Mouse (Mus musculus): Measurements from ENCODE around the gene Zfp383. TPM values are rescaled to one million over a fixed set of nuclear protein-coding genes. Genes with fewer than 3 reads are reported as not detected.
"Not testable (repeated sequence)": the region's sequence is repeated elsewhere in the genome, so short reads cannot be mapped to it uniquely, and the experiment has no call there.

Gene Zfp383
- polyA plus RNA-seq (2012; ENCODE audit: insufficient read depth, low replicate concordance) = not detected in 2 replicates

- peaks cover 27% of the 10 kb centered on the region for H3K36me3 ChIP-seq (replicated peaks; ENCODE audit: low read length)
- no peaks in the 10 kb centered on the region for H3K27me3 ChIP-seq (replicated peaks)
- H3K4me1 ChIP-seq = peaks cover 12% of the 10 kb centered on the region
- H3K9me3 ChIP-seq = no peaks in the 10 kb centered on the region
- TF ChIP-seq FLI1 (IDR thresholded peaks at IDR 0.05; ENCODE audit: low read length) (no peak), GATA1 (IDR thresholded peaks at IDR 0.05; ENCODE audit: borderline replicate concordance, low read length) (no peak)
- H3K4me3 ChIP-seq (replicated peaks) = peak within 1 kb of the TSS; percentile 95
Observed at GRCm38 (mm10) chr7:29908130-29908950, at the start of gene Zfp383. TSS of gene Zfp383 (plus strand) at chr7:29908223.

- Histone ChIP-seq H3K4me3 (replicated peaks) (peak within 1 kb of the TSS; percentile 96), H3K36me3 (replicated peaks; ENCODE audit: low read length) (peaks cover 9% of the 10 kb centered on the region), H3K27me3 (replicated peaks) (no peaks in the 10 kb centered on the region), H3K4me1 (peaks cover 14% of the 10 kb centered on the region), H3K9me3 (0 out of 2 replicates have a peak, but pooled peaks cover 6% of the 10 kb centered on the region)
- TF ChIP-seq FLI1 (IDR thresholded peaks at IDR 0.05; ENCODE audit: low read length) = no peak
- no peak for TF ChIP-seq GATA1 (IDR thresholded peaks at IDR 0.05; ENCODE audit: borderline replicate concordance, low read length)
Observed at GRCm38 (mm10) chr7:29859532-29860517, 48.2 kb upstream of the Zfp383 start, which contains the start of gene Zfp420. TSS of gene Zfp420 (plus strand) at chr7:29859979.

- no peak overlapping the region for H3K4me3 ChIP-seq (replicated peaks)
- 0 out of 2 replicates have a peak, but pooled peaks cover 6% of the 10 kb centered on the region for H3K9me3 ChIP-seq
- peaks cover 19% of the 10 kb centered on the region for H3K4me1 ChIP-seq
- H3K27me3 ChIP-seq (replicated peaks) = no peaks in the 10 kb centered on the region
- TF ChIP-seq GATA1 (IDR thresholded peaks at IDR 0.05; ENCODE audit: borderline replicate concordance, low read length) (no peak), FLI1 (IDR thresholded peaks at IDR 0.05; ENCODE audit: low read length) (no peak)
- H3K36me3 ChIP-seq (replicated peaks; ENCODE audit: low read length) = peaks cover 9% of the 10 kb centered on the region
Observed at GRCm38 (mm10) chr7:29861660-29862059, 46.4 kb upstream of the Zfp383 start.

- no peak for TF ChIP-seq GATA1 (IDR thresholded peaks at IDR 0.05; ENCODE audit: borderline replicate concordance, low read length)
- H3K4me1 ChIP-seq = no peaks in the 10 kb centered on the region
- peaks cover 76% of the 10 kb centered on the region for H3K9me3 ChIP-seq
- peaks cover 24% of the 10 kb centered on the region for H3K36me3 ChIP-seq (replicated peaks; ENCODE audit: low read length)
- H3K27me3 ChIP-seq (replicated peaks) = no peaks in the 10 kb centered on the region
- H3K4me3 ChIP-seq (replicated peaks) = no peak overlapping the region
Observed at GRCm38 (mm10) chr7:29874256-29874655, 33.8 kb upstream of the Zfp383 start.

- H3K27me3 ChIP-seq (replicated peaks); H3K4me3 ChIP-seq (replicated peaks); H3K4me1 ChIP-seq: not testable (repeated sequence)
- H3K36me3 ChIP-seq (replicated peaks; ENCODE audit: low read length) = peaks cover 24% of the 10 kb centered on the region
- H3K9me3 ChIP-seq = peaks cover 79% of the 10 kb centered on the region
Observed at GRCm38 (mm10) chr7:29877561-29877960, 30.5 kb upstream of the Zfp383 start.

- H3K4me1 ChIP-seq = no peaks in the 10 kb centered on the region
- peaks cover 85% of the 10 kb centered on the region for H3K9me3 ChIP-seq
- H3K27me3 ChIP-seq (replicated peaks) = no peaks in the 10 kb centered on the region
- peaks cover 13% of the 10 kb centered on the region for H3K36me3 ChIP-seq (replicated peaks; ENCODE audit: low read length)
- H3K4me3 ChIP-seq (replicated peaks) = no peak overlapping the region
- no peak for TF ChIP-seq GATA1 (IDR thresholded peaks at IDR 0.05; ENCODE audit: borderline replicate concordance, low read length)
- no peak for TF ChIP-seq FLI1 (IDR thresholded peaks at IDR 0.05; ENCODE audit: low read length)
Observed at GRCm38 (mm10) chr7:29880056-29880455, 28.0 kb upstream of the Zfp383 start.

- no peaks in the 10 kb centered on the region for H3K27me3 ChIP-seq (replicated peaks)
- no peaks in the 10 kb centered on the region for H3K4me1 ChIP-seq
- H3K9me3 ChIP-seq = peaks cover 85% of the 10 kb centered on the region
- H3K36me3 ChIP-seq (replicated peaks; ENCODE audit: low read length) = peaks cover 5% of the 10 kb centered on the region
- no peak overlapping the region for H3K4me3 ChIP-seq (replicated peaks)
- TF ChIP-seq GATA1 (IDR thresholded peaks at IDR 0.05; ENCODE audit: borderline replicate concordance, low read length) (no peak), FLI1 (IDR thresholded peaks at IDR 0.05; ENCODE audit: low read length) (no peak)
Observed at GRCm38 (mm10) chr7:29880916-29881315, 27.1 kb upstream of the Zfp383 start.

GRCm38 (mm10) chr7:29890501-29890900 is 17.5 kb upstream of the Zfp383 start:
- Histone ChIP-seq H3K4me1 (no peaks in the 10 kb centered on the region), H3K27me3 (replicated peaks) (no peaks in the 10 kb centered on the region), H3K36me3 (replicated peaks; ENCODE audit: low read length) (peaks cover 42% of the 10 kb centered on the region), H3K9me3 (peaks cover 80% of the 10 kb centered on the region), H3K4me3 (replicated peaks) (no peak overlapping the region)
- TF ChIP-seq FLI1 (IDR thresholded peaks at IDR 0.05; ENCODE audit: low read length) = no peak
- no peak for TF ChIP-seq GATA1 (IDR thresholded peaks at IDR 0.05; ENCODE audit: borderline replicate concordance, low read length)

GRCm38 (mm10) chr7:29892756-29893155 is 15.3 kb upstream of the Zfp383 start:
- TF ChIP-seq FLI1 (IDR thresholded peaks at IDR 0.05; ENCODE audit: low read length) (no peak), GATA1 (IDR thresholded peaks at IDR 0.05; ENCODE audit: borderline replicate concordance, low read length) (no peak)
- H3K4me1 ChIP-seq = no peaks in the 10 kb centered on the region
- H3K4me3 ChIP-seq (replicated peaks) = no peak overlapping the region
- peaks cover 69% of the 10 kb centered on the region for H3K9me3 ChIP-seq
- no peaks in the 10 kb centered on the region for H3K27me3 ChIP-seq (replicated peaks)
- peaks cover 62% of the 10 kb centered on the region for H3K36me3 ChIP-seq (replicated peaks; ENCODE audit: low read length)
